Mouse (Mus musculus) cerebellum, postnatal 4 days (tissue): ENCODE measurements around the gene Nox1.
A peak's percentile ranks its signal among the peaks of the same experiment; 100 is the strongest.
"Not testable (repeated sequence)": the region's sequence is repeated elsewhere in the genome, so short reads cannot be mapped to it uniquely, and the experiment has no call there.

Source experiments
- DNase-seq, 2 experiments: peaks; one replicate each; pipeline ENCODE4 v3.0.0; 2022; ENCODE audit warnings: low spot score in 2 of 2, mixed read lengths in 1 of 2

Gene Nox1

DNA sequence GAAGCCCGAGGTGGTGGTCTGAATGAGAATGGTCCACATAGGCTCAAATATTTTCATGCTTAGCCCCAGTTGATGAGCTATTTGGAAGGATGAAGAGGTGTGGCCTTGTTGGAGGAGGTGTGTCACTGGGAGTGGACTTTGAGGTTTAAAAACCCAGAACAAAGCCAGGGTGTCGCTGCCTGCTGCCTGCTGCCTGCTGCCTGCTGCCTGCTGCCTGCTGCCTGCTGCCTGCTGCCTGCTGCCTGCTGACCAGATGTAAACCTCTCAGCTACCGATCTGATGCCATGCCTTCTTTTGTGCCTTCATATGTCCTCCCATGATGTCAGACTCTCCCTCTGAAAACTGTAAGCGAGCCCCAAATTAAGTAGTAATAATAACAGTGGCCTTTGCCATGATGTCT lies at the start of gene Nox1:
Gene Nox1 (minus strand): TSS at position 101 of the 400 bp plus-strand sequence.
- no peak for DNase-seq

DNA sequence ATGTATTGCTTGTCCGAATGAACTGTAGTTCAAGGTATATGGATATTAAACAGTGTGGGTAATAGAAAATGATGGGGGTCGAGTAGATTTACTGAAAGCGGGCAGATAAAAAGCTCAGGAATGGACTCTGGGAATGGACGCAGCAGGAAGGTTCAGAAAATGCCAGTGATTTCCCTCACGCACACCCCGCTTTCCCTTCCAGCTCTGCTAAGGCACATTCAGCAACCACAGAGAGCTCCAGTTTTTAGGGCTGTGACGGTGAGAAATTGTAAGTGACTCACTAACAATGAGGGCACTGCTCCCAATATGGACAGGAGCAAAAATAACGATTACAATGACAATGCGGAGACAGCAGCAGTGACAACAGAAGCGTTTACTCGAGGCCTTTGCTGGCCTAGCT lies 40.4 kb upstream of the Nox1 start:
- DNase-seq = no peak

GRCm38 (mm10) chrX:134261191-134261590 lies 39.4 kb upstream of the Nox1 start:
- DNase-seq = no peak

- no peak for DNase-seq
Observed at GRCm38 (mm10) chrX:134248202-134248601, 26.4 kb upstream of the Nox1 start.

- no peak for DNase-seq
Observed at GRCm38 (mm10) chrX:134245946-134246345, 24.2 kb upstream of the Nox1 start.

GRCm38 (mm10) chrX:134238266-134238665 lies 16.5 kb upstream of the Nox1 start:
- no peak for DNase-seq

- DNase-seq = no peak
Observed at GRCm38 (mm10) chrX:134233048-134233447, 11.3 kb upstream of the Nox1 start.

DNA sequence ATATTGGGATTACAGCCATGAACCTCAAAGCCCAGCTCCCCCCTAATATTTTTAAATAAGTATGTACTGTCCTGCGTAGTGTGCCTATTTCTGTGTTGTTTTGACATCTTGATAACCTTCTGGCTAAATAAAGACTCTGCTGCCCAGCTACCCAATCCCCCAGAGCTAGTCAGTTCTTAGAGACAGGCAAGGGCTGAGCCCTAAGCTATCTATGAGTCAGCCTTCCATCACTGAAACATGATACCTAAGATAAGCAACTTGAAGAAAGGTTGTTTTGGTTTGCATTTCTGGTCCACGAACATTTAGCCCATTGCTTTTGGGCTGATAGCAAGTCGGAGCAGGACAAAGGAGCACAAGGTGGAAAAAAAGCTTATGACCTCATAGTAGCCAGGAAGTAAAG lies 1.1 kb downstream of the Nox1 start:
- no peak for DNase-seq

GRCm38 (mm10) chrX:134218161-134218560 lies 3.6 kb downstream of the Nox1 start:
- DNase-seq = no peak

- no peak for DNase-seq
Observed at GRCm38 (mm10) chrX:134211151-134211642, 10.6 kb downstream of the Nox1 start.

DNA sequence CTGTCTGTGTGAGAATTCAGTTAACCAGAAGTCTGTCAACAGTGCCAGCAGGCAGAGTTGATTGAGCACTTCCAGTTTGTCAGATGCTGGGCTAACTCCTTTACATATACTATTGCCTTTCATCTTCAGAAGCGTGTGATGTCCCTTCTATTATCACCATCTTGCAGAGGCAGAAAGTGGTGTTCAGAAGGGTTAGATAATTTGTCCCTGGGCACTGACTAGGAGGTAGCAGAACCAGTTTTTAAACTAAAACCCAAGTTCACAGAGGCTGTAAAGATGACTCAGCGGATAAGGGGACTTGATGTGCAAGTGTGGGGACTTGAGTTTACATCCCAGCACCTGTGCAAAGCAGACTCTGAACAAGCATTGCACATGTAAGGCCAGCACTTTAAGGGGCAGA lies 13.3 kb downstream of the Nox1 start:
- DNase-seq = no peak

- DNase-seq = not testable (repeated sequence)
Observed at GRCm38 (mm10) chrX:134187201-134187600, 34.6 kb downstream of the Nox1 start, which contains the start of gene Arl13a. Gene Arl13a, plus strand, starts transcription at chrX:134187501.

DNA sequence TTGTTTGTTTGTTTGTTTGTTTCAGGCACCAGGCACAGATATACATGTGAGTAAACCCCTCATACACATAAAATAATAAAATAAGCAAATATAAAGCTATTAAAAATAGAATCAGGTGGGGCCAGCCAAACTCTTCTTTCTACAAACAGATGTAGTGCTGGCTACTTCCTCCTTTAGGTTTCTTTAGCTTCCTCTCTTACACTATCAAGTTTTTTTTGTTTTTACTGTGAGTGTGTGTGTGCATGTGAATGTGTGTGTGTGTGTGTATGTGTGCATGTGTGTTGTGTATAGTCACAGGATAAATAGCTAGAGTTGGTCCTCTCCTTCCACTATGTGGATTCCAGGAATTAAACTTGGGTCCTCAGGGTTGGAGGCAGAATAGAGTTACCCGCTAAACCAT lies 47.1 kb downstream of the Nox1 start:
- no peak for DNase-seq

DNA sequence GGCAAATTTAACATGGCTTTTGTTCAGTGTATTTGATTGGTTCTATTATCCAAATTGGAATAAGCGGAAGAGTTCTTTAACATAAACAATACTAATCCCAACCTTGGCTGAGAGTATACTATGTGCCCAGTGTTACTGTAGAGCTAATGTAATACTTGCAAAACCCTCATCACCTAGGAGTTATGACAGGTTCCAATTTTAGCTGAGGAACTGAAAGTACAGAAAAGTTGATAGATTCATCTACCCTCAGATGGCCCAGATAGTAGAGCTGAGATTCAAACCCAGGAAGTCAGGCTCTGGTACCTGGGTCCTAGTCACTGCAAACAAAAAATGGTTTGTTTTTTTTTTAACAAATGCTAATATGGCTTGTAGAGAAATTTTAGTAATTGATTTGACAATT lies 51.2 kb downstream of the Nox1 start:
- DNase-seq = no peak

- no peak for DNase-seq
Observed at GRCm38 (mm10) chrX:134163484-134163883, 58.3 kb downstream of the Nox1 start.

DNA sequence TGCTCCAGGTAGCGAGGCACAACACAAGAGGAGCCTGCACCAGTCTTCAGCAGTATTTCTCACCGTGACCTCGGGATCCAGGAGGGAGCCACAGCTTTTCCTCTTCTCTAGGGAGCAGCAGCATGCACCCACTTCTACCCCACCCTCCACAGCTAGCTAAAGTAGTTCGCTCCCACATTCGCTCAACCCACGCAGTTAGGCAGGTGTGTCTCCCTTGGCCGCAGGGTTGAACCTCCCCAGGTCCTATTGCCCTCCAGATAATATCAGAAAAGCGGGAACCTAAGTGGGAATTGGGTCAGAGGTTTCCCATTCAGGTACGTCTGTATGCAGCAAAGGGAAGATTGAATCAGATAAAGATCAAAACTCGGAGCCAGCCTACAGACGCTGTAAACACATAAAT lies 58.9 kb downstream of the Nox1 start:
- DNase-seq = no peak

DNA sequence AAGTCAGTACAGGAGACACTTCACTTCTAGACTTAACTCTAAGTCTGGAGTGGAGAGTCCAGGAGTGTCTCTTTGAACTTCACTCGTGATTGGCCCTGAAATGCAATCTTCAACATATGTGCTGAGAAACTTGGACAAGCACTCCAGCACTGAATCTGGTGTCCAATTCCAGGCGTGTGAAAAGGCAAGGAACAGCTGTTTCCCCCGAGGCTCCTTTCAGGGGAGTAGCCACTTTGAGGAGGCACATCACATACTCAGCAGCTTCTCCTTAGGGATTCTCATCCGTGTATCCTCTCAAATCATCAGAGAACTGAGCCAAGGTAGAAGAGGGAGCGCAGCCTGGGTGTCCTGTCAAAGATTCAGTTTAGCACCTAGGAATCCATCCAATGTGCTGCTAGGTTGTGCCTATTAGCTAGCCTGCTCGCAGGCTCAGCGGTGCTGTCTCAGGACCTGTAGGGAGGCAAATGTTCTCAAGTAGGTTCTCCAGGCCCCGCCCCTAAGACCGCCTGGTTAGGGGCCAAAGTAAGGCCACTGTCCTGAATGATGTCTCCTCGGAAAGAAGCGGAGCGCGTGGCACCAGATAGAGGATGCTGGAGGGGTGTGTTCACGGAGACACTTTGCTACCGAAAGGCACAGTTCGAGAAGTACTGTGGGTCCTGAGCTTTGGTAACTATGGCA lies 59.6 kb downstream of the Nox1 start, which contains the start of gene Xkrx:
Gene Xkrx (minus strand): TSS at position 34 of the 678 bp plus-strand sequence.
- DNase-seq = no peak

GRCm38 (mm10) chrX:134160442-134160841 lies 61.3 kb downstream of the Nox1 start:
- no peak for DNase-seq

GRCm38 (mm10) chrX:134158151-134158550 lies 63.6 kb downstream of the Nox1 start:
- DNase-seq = no peak

GRCm38 (mm10) chrX:134141986-134142385 lies 79.8 kb downstream of the Nox1 start:
- DNase-seq = no peak

- DNase-seq = no peak
Observed at GRCm38 (mm10) chrX:134141551-134141950, 80.2 kb downstream of the Nox1 start.

- no peak for DNase-seq
Observed at GRCm38 (mm10) chrX:134140024-134140423, 81.7 kb downstream of the Nox1 start.

DNA sequence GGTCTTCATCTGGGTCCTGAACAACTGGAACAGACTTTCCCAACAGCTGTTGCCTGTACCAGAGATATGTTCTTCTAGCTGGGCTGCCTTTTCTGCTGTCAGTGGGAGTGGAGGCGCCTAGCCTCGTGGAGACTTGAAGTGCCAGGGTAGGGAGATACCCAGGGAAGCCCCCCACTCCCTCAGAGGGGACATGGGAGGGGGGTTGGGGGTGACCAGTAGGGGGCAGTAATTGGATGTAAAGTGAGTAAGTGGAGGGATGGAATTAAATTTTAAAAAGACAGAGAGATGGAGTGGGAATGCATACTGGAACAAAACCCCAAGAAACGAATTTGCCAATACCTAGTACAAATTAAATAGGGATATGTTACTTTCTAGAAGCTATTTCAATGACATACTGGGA lies 87.9 kb downstream of the Nox1 start:
- DNase-seq = no peak

GRCm38 (mm10) chrX:134132295-134132694 lies 89.5 kb downstream of the Nox1 start:
- DNase-seq = peak in 1 of 2 experiments; percentile 4
